Mouse (Mus musculus) neural tube, embryonic 11.5 days (tissue): ENCODE measurements around the gene Ppp1ca. TPM values are rescaled to one million over a fixed set of nuclear protein-coding genes. Genes with fewer than 3 reads are reported as not detected.

Experiments
- ATAC-seq: fragments of 200-750 bp; cut with Nextera tagmentation; 2 replicates; pipeline ENCODE4 v1.8.0; 2017; ENCODE audit warnings: moderate number of reproducible peaks, mild to moderate bottlenecking, moderate TSS enrichment, moderate library complexity; ENCODE audit not compliant: insufficient read depth, low FRiP score, low TSS enrichment
- DNase-seq: peaks from one replicate; pipeline ENCODE4 v3.0.0-alpha.2; 2015; ENCODE audit warnings: low spot score
- H3K27ac ChIP-seq: fragments of 300-500 bp; sonication (generic); 2 replicates; pipeline ENCODE4 v1.5.1; 2014; ENCODE audit warnings: low read depth, mild to moderate bottlenecking, low read length
- H3K27me3 ChIP-seq: fragments of 300-500 bp; sonication (generic); 2 replicates; pipeline ENCODE4 v1.6.1; 2014; ENCODE audit warnings: mild to moderate bottlenecking, low read length, mixed read lengths; ENCODE audit not compliant: control insufficient read depth, insufficient read depth
- H3K36me3 ChIP-seq: fragments of 300-500 bp; sonication (generic); 2 replicates; pipeline ENCODE4 v1.6.1; 2014; ENCODE audit warnings: mild to moderate bottlenecking, low read length, moderate library complexity, mixed read lengths; ENCODE audit not compliant: control insufficient read depth, insufficient read depth
- H3K4me1 ChIP-seq: fragments of 300-500 bp; sonication (generic); 2 replicates; pipeline ENCODE4 v1.6.1; 2014; ENCODE audit warnings: low read length, mixed read lengths; ENCODE audit not compliant: control insufficient read depth, insufficient read depth
- H3K4me2 ChIP-seq: fragments of 300-500 bp; sonication (generic); 2 replicates; pipeline ENCODE4 v1.6.1; 2014; ENCODE audit warnings: low read depth, mild to moderate bottlenecking, moderate library complexity
- H3K4me3 ChIP-seq: fragments of 300-500 bp; sonication (generic); 2 replicates; pipeline ENCODE4 v1.5.1; 2014; ENCODE audit warnings: low read depth, low read length
- H3K9ac ChIP-seq: fragments of 300-500 bp; sonication (generic); 2 replicates; pipeline ENCODE4 v1.6.1; 2014; ENCODE audit warnings: mild to moderate bottlenecking, low read length
- H3K9me3 ChIP-seq: fragments of 300-500 bp; sonication (generic); 2 replicates; pipeline ENCODE4 v1.6.1; 2016; ENCODE audit warnings: low read length; ENCODE audit not compliant: control insufficient read depth
- WGBS: fragments of 180-500 bp; shearing (Covaris S2); extraction: QIAGEN DNeasy Blood & Tissue Kit; methylation state at CpG from one replicate; pipeline ENCODE4 v1.1.7; 2014; 5-methylcytosine and 5-hydroxymethylcytosine counted together
- polyA plus RNA-seq: library from polyadenylated mRNA; unstranded; fragments of >200 nt; fragmentation: Nextera tagmentation; extraction: Ambion mirVana; gene quantifications from 2 replicates; pipeline ENCODE4 v1.2.1, GENCODE M21; 2014

Ppp1ca gene
- polyA plus RNA-seq, 1 experiment from 2014 or later = 939 TPM

- Histone ChIP-seq H3K4me2 (no peak overlapping the region), H3K27ac (no peak overlapping the region), H3K9me3 (no peaks in the 10 kb centered on the region), H3K4me1 (peaks cover 8% of the 10 kb centered on the region), H3K27me3 (peaks cover 37% of the 10 kb centered on the region), H3K36me3 (no peaks in the 10 kb centered on the region), H3K4me3 (no peak overlapping the region), H3K9ac (no peak overlapping the region)
- no peak for ATAC-seq
- DNase-seq = no peak
- WGBS = 88% methylated on average over 11 of the region's 11 CpGs
Measured at GRCm38 (mm10) chr19:4218293-4218692, 26.4 kb downstream of the Ppp1ca start.

- no peaks in the 10 kb centered on the region for H3K9me3 ChIP-seq
- H3K27ac ChIP-seq = no peak overlapping the region
- no peak for ATAC-seq
- WGBS = 79% methylated on average over 1 of the region's 1 CpGs
- peaks cover 32% of the 10 kb centered on the region for H3K27me3 ChIP-seq
- no peak for DNase-seq
- peaks cover 8% of the 10 kb centered on the region for H3K4me1 ChIP-seq
- H3K36me3 ChIP-seq = no peaks in the 10 kb centered on the region
- H3K9ac ChIP-seq = no peak overlapping the region
- H3K4me3 ChIP-seq = no peak overlapping the region
- H3K4me2 ChIP-seq = no peak overlapping the region
Measured at GRCm38 (mm10) chr19:4218784-4219183, 26.9 kb downstream of the Ppp1ca start.

GRCm38 (mm10) chr19:4219943-4220342, 28.1 kb downstream of the Ppp1ca start:
- Histone ChIP-seq H3K27ac (no peak overlapping the region), H3K9ac (no peak overlapping the region), H3K4me1 (peaks cover 3% of the 10 kb centered on the region; the same call in 1 of the 2 replicates), H3K36me3 (no peaks in the 10 kb centered on the region), H3K9me3 (no peaks in the 10 kb centered on the region), H3K4me2 (no peak overlapping the region), H3K27me3 (peaks cover 21% of the 10 kb centered on the region), H3K4me3 (no peak overlapping the region)
- DNase-seq (no peak), ATAC-seq (no peak)
- WGBS = 87% methylated on average over 6 of the region's 6 CpGs

- WGBS = 64% methylated on average over 4 of the region's 4 CpGs
- ATAC-seq = no peak
Measured at GRCm38 (mm10) chr19:4220416-4220815, 28.6 kb downstream of the Ppp1ca start.

GRCm38 (mm10) chr19:4220957-4221743, 29.3 kb downstream of the Ppp1ca start:
- H3K9ac ChIP-seq = no peak overlapping the region
- no peak for ATAC-seq
- 42% methylated on average over 14 of the region's 14 CpGs for WGBS

More at GRCm38 (mm10) chr19:4220416-4220815, 28.6 kb downstream of the Ppp1ca start:
- 0 out of 2 replicates have a peak, but pooled peaks cover 2% of the 10 kb centered on the region for H3K4me1 ChIP-seq
- no peaks in the 10 kb centered on the region for H3K36me3 ChIP-seq
- H3K9ac ChIP-seq = no peak overlapping the region
- peaks cover 16% of the 10 kb centered on the region for H3K27me3 ChIP-seq
- no peak overlapping the region for H3K4me2 ChIP-seq
- no peak overlapping the region for H3K4me3 ChIP-seq
- H3K27ac ChIP-seq = no peak overlapping the region
- H3K9me3 ChIP-seq = no peaks in the 10 kb centered on the region
- no peak for DNase-seq

GRCm38 (mm10) chr19:4222165-4222564, 30.3 kb downstream of the Ppp1ca start:
- WGBS = 83% methylated on average over 11 of the region's 11 CpGs
- no peaks in the 10 kb centered on the region for H3K36me3 ChIP-seq
- DNase-seq (no peak), ATAC-seq (no peak)
- H3K9me3 ChIP-seq = no peaks in the 10 kb centered on the region
- no peak overlapping the region for H3K4me2 ChIP-seq
- H3K9ac ChIP-seq = no peak overlapping the region
- no peaks in the 10 kb centered on the region for H3K4me1 ChIP-seq
- peaks cover 1% of the 10 kb centered on the region for H3K27me3 ChIP-seq
- no peak overlapping the region for H3K27ac ChIP-seq
- no peak overlapping the region for H3K4me3 ChIP-seq

More at GRCm38 (mm10) chr19:4220957-4221743, 29.3 kb downstream of the Ppp1ca start:
- no peak overlapping the region for H3K27ac ChIP-seq
- no peaks in the 10 kb centered on the region for H3K9me3 ChIP-seq
- DNase-seq = no peak
- peaks cover 10% of the 10 kb centered on the region for H3K27me3 ChIP-seq
- H3K4me3 ChIP-seq = no peak overlapping the region
- H3K36me3 ChIP-seq = no peaks in the 10 kb centered on the region
- H3K4me1 ChIP-seq = no peaks in the 10 kb centered on the region
- no peak overlapping the region for H3K4me2 ChIP-seq

GRCm38 (mm10) chr19:4226779-4227178, 34.9 kb downstream of the Ppp1ca start:
- Histone ChIP-seq H3K27ac (no peak overlapping the region), H3K4me1 (no peaks in the 10 kb centered on the region), H3K27me3 (no peaks in the 10 kb centered on the region), H3K4me3 (no peak overlapping the region), H3K36me3 (no peaks in the 10 kb centered on the region), H3K9me3 (no peaks in the 10 kb centered on the region), H3K9ac (no peak overlapping the region), H3K4me2 (no peak overlapping the region)
- no peak for DNase-seq
- no peak for ATAC-seq
- 87% methylated on average over 7 of the region's 7 CpGs for WGBS

- no peaks in the 10 kb centered on the region for H3K36me3 ChIP-seq
- no peak overlapping the region for H3K27ac ChIP-seq
- 73% methylated on average over 5 of the region's 5 CpGs for WGBS
- H3K4me2 ChIP-seq = no peak overlapping the region
- H3K4me1 ChIP-seq = peaks cover 3% of the 10 kb centered on the region; the same call in 1 of the 2 replicates
- no peaks in the 10 kb centered on the region for H3K27me3 ChIP-seq
- H3K4me3 ChIP-seq = no peak overlapping the region
- H3K9ac ChIP-seq = no peak overlapping the region
- no peaks in the 10 kb centered on the region for H3K9me3 ChIP-seq
- ATAC-seq (no peak), DNase-seq (no peak)
Measured at GRCm38 (mm10) chr19:4227446-4227845, 35.6 kb downstream of the Ppp1ca start.
